Mouse (Mus musculus) stomach, embryonic 15.5 days (tissue): ENCODE results near the gene Mup10. TPM values are rescaled to one million over a fixed set of nuclear protein-coding genes. Genes with fewer than 3 reads are reported as not detected.
"Not testable (repeated sequence)": the region's sequence is repeated elsewhere in the genome, so short reads cannot be mapped to it uniquely, and the experiment has no call there.

Source experiments
- ATAC-seq: fragments of 200-750 bp; cut with Nextera tagmentation; 2 replicates; pipeline ENCODE4 v1.8.0; 2017; ENCODE audit warnings: low read depth, moderate number of reproducible peaks, moderate TSS enrichment; ENCODE audit not compliant: insufficient read depth, low FRiP score
- H3K27ac ChIP-seq: fragments of 300-500 bp; sonication (generic); 2 replicates; pipeline ENCODE4 v1.5.1; 2015; ENCODE audit warnings: mild to moderate bottlenecking, inconsistent platforms
- H3K27me3 ChIP-seq: fragments of 300-500 bp; sonication (generic); replicated peaks from 2 replicates; pipeline ENCODE4 v1.6.1; 2015; ENCODE audit warnings: inconsistent platforms
- H3K36me3 ChIP-seq: fragments of 300-500 bp; sonication (generic); 2 replicates; pipeline ENCODE4 v1.6.1; 2015; ENCODE audit warnings: inconsistent platforms
- H3K4me1 ChIP-seq: fragments of 300-500 bp; sonication (generic); 2 replicates; pipeline ENCODE4 v1.6.1; 2015; ENCODE audit warnings: inconsistent platforms
- H3K4me2 ChIP-seq: fragments of 300-500 bp; sonication (generic); 2 replicates; pipeline ENCODE4 v1.6.1; 2015; ENCODE audit warnings: mild to moderate bottlenecking, inconsistent platforms
- H3K4me3 ChIP-seq: fragments of 300-500 bp; sonication (generic); replicated peaks from 2 replicates; pipeline ENCODE4 v1.5.1; 2015; ENCODE audit warnings: inconsistent platforms
- H3K9ac ChIP-seq: fragments of 300-500 bp; sonication (generic); 2 replicates; pipeline ENCODE4 v1.6.1; 2015; ENCODE audit warnings: inconsistent platforms
- H3K9me3 ChIP-seq: fragments of 300-500 bp; sonication (generic); 2 replicates; pipeline ENCODE4 v1.6.1; 2016; ENCODE audit warnings: inconsistent platforms
- WGBS: fragments of 180-500 bp; shearing (Covaris S2); methylation state at CpG from one replicate; pipeline ENCODE4 v1.1.7; 2015; 5-methylcytosine and 5-hydroxymethylcytosine counted together
- polyA plus RNA-seq: library from polyadenylated mRNA; unstranded; fragments of >200 nt; fragmentation: Nextera tagmentation; extraction: Ambion mirVana; gene quantifications from 2 replicates; pipeline ENCODE4 v1.2.1, GENCODE M21; 2015

Gene Mup10
- polyA plus RNA-seq = not detected in 2 replicates

GRCm38 (mm10) chr4:60582099-60582498 lies at the start of gene Mup10:
Gene Mup10, minus strand, starts transcription at chr4:60582199.
- ATAC-seq, H3K4me3 ChIP-seq, H3K27me3 ChIP-seq, H3K9ac ChIP-seq, H3K4me2 ChIP-seq, H3K27ac ChIP-seq, H3K36me3 ChIP-seq, H3K4me1 ChIP-seq, H3K9me3 ChIP-seq: not testable (repeated sequence)
- WGBS = 76% methylated on average over 2 of the region's 2 CpGs

Other genes starting within 250 kb of the Mup10 start
- not detected in 2 replicates for gene Mup9, start 160.2 kb downstream of the Mup10 start, polyA plus RNA-seq
- not detected in 2 replicates for gene Mup1, start 80.2 kb downstream of the Mup10 start, polyA plus RNA-seq
- gene Mup11, start 80.2 kb upstream of the Mup10 start, polyA plus RNA-seq = not detected in 2 replicates
- not detected in 2 replicates for gene Mup12, start 159.1 kb upstream of the Mup10 start, polyA plus RNA-seq
- not detected in 2 replicates for gene Mup22, start 239.3 kb upstream of the Mup10 start, polyA plus RNA-seq